Mouse (Mus musculus) forebrain, postnatal 0 days (tissue): Measurements from ENCODE around the gene Gm5148. TPM values are rescaled to one million over a fixed set of nuclear protein-coding genes. Genes with fewer than 3 reads are reported as not detected.
A peak's percentile ranks its signal among the peaks of the same experiment; 100 is the strongest.

Experiments
- ATAC-seq: fragments of 200-750 bp; cut with Nextera tagmentation; 2 replicates; pipeline ENCODE4 v1.8.0; 2017; ENCODE audit warnings: mild to moderate bottlenecking, moderate library complexity
- DNase-seq: peaks from one replicate; pipeline ENCODE4 v3.0.0-alpha.2; 2015
- H3K27ac ChIP-seq: fragments of 300-500 bp; sonication (generic); 2 replicates; pipeline ENCODE4 v1.5.1; 2014; ENCODE audit warnings: low read depth, mild to moderate bottlenecking, antibody characterized with exemption, low read length, moderate library complexity, mixed read lengths
- H3K27me3 ChIP-seq: fragments of 300-500 bp; sonication (generic); 2 replicates; pipeline ENCODE4 v1.6.1; 2014; ENCODE audit warnings: mild to moderate bottlenecking, low read length, mixed read lengths; ENCODE audit not compliant: insufficient read depth
- H3K36me3 ChIP-seq: fragments of 300-500 bp; sonication (generic); 2 replicates; pipeline ENCODE4 v1.6.1; 2014; ENCODE audit warnings: mild to moderate bottlenecking, moderate library complexity; ENCODE audit not compliant: insufficient read depth
- H3K4me1 ChIP-seq: fragments of 300-500 bp; sonication (generic); 2 replicates; pipeline ENCODE4 v1.6.1; 2014; ENCODE audit warnings: antibody characterized with exemption; ENCODE audit not compliant: insufficient read depth
- H3K4me2 ChIP-seq: fragments of 300-500 bp; sonication (generic); 2 replicates; pipeline ENCODE4 v1.6.1; 2014; ENCODE audit warnings: low read depth, mild to moderate bottlenecking, moderate library complexity
- H3K4me3 ChIP-seq: fragments of 300-500 bp; sonication (generic); 2 replicates; pipeline ENCODE4 v1.5.1; 2014; ENCODE audit warnings: low read depth, low read length, mixed read lengths
- H3K9ac ChIP-seq: fragments of 300-500 bp; sonication (generic); 2 replicates; pipeline ENCODE4 v1.6.1; 2014; ENCODE audit warnings: mild to moderate bottlenecking
- H3K9me3 ChIP-seq: fragments of 300-500 bp; sonication (generic); 2 replicates; pipeline ENCODE4 v1.6.1; 2016; ENCODE audit warnings: low read length
- CTCF ChIP-seq: sonication (generic); IDR thresholded peaks from 2 replicates; pipeline ENCODE4 v1.5.1; 2016; ENCODE audit warnings: antibody characterized with exemption, control low read depth, low read depth
- WGBS: fragments of 180-500 bp; shearing (Covaris S2); extraction: QIAGEN DNeasy Blood & Tissue Kit; methylation state at CpG from one replicate; pipeline ENCODE4 v1.1.7; 2014; 5-methylcytosine and 5-hydroxymethylcytosine counted together
- polyA plus RNA-seq: library from polyadenylated mRNA; unstranded; fragments of >200 nt; fragmentation: Nextera tagmentation; extraction: Ambion mirVana; gene quantifications from 2 replicates; pipeline ENCODE4 v1.2.1, GENCODE M21; 2015
- total RNA-seq: library from RNA; depleted of rRNA; stranded (reverse); fragments of >200 nt; gene quantifications from 2 replicates; pipeline ENCODE4 v1.2.3, GENCODE M21; 2014

The Gm5148 gene
- total and polyA plus RNA-seq, 2 experiments from 2014 or later = 4.9 to 11.9 TPM

DNA sequence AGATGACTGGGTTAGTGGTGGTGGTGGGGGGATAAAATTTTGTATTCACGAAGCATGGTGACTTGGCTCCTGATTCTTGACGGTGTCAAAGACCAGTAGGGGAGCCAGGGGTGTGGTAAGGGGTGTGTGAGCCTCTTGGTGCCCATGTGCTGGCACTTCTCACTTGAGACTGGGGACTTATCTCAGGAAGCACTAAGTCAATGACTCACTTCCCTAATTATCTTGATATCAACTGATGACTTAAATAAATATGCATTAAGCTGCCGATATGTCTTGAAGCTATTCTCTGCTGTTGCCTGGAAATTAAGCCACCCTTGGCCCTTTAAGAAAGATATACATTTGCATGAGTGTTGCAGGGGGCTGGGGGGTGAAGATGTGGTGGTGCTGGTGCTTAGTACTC, 38.0 kb upstream of the Gm5148 start:
- Histone ChIP-seq H3K4me2 (no peak overlapping the region), H3K9ac (no peak overlapping the region), H3K27ac (no peak overlapping the region), H3K4me1 (no peaks in the 10 kb centered on the region), H3K27me3 (no peaks in the 10 kb centered on the region), H3K36me3 (no peaks in the 10 kb centered on the region), H3K9me3 (no peaks in the 10 kb centered on the region), H3K4me3 (no peak overlapping the region)
- DNase-seq (no peak), ATAC-seq (no peak)
- TF ChIP-seq CTCF = no peak
- WGBS = 77% methylated on average over 3 of the region's 3 CpGs

DNA sequence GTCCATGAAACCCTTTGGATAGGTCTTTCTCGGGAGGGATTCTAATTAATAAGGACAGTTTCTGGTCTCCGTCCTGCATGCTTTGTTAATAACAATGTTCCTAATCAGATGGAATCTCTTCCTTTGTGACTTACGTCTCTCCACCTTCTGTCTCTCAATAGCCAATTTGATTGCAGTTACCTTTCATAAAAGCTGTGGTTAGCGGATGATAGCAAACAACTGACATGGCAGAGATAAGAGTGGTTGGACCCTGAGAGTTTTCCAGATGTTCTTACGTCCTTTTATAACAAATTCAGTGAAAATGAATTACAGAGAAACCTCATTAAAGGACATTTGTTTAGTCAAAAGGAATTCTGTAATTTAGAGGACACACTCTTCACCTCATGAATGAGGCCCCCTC, 37.5 kb upstream of the Gm5148 start:
- Histone ChIP-seq H3K9ac (no peak overlapping the region), H3K36me3 (no peaks in the 10 kb centered on the region), H3K27ac (no peak overlapping the region), H3K27me3 (no peaks in the 10 kb centered on the region), H3K9me3 (no peaks in the 10 kb centered on the region), H3K4me3 (no peak overlapping the region), H3K4me2 (no peak overlapping the region), H3K4me1 (no peaks in the 10 kb centered on the region)
- WGBS = 33% methylated on average over 5 of the region's 5 CpGs
- DNase-seq = no peak
- no peak for ATAC-seq
- no peak for TF ChIP-seq CTCF

DNA sequence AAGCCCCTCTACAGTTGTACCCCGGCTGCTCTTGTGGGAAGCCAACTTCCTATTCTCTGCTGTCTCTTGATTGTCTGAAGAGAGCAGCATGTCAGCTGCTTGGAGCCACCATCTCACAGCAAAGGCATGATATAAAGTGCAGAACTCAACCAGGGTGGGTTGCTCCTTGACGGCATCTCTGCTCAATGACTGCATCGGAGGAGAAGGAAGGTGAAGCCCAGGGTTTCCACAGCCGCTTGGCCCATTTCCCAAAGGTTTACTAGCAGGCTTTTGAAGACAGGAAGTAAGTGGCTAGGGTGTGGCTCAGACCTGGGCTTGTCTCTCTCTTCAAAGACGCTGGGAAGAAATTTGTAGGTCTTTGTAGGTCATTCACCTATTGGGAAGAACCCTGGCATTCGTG, 36.6 kb upstream of the Gm5148 start:
- H3K4me2 ChIP-seq = no peak overlapping the region
- ATAC-seq (no peak), DNase-seq (no peak)
- no peak overlapping the region for H3K27ac ChIP-seq
- H3K9me3 ChIP-seq = no peaks in the 10 kb centered on the region
- no peak overlapping the region for H3K4me3 ChIP-seq
- H3K9ac ChIP-seq = no peak overlapping the region
- WGBS = 86% methylated on average over 6 of the region's 6 CpGs
- TF ChIP-seq CTCF = no peak
- H3K27me3 ChIP-seq = no peaks in the 10 kb centered on the region
- H3K36me3 ChIP-seq = no peaks in the 10 kb centered on the region
- H3K4me1 ChIP-seq = no peaks in the 10 kb centered on the region

- H3K27me3 ChIP-seq = no peaks in the 10 kb centered on the region
- no peaks in the 10 kb centered on the region for H3K9me3 ChIP-seq
- peak overlapping the region; percentile 24; the same call in 1 of the 2 replicates for H3K27ac ChIP-seq
- peak overlapping the region; percentile 39; the same call in 1 of the 2 replicates for H3K4me2 ChIP-seq
- ATAC-seq (0 out of 2 replicates have a peak, but pooled peaks have one; percentile 12), DNase-seq (no peak)
- no peak for TF ChIP-seq CTCF
- no peaks in the 10 kb centered on the region for H3K36me3 ChIP-seq
- no peak overlapping the region for H3K9ac ChIP-seq
- H3K4me1 ChIP-seq = no peaks in the 10 kb centered on the region
- H3K4me3 ChIP-seq = no peak overlapping the region
- 40% methylated on average over 9 of the region's 9 CpGs for WGBS
Observed at GRCm38 (mm10) chr3:37758611-37759322, 34.5 kb upstream of the Gm5148 start.

DNA sequence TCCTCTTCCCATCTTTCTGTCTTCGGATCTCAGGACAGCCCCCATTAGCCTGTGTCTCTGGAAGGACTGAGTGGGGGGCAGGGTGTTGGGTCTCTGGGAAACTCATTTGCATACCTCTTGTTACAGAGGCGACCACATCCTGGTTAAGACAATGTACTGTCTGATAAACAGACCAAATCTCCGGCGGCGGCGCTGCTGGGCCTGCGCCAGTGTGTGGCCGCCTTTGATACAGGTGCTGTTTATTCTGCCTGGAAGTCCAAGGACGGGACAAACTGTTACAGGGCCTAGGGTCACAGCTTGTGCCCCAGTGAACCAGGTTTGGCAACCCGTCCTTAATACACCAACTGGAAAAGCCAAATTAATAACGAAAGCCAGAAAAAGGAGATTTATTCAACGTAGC, 33.8 kb upstream of the Gm5148 start:
- TF ChIP-seq CTCF = peak; percentile 34; the same call in 1 of the 2 replicates
- Histone ChIP-seq H3K36me3 (no peaks in the 10 kb centered on the region), H3K4me2 (peak overlapping the region; percentile 39), H3K4me1 (no peaks in the 10 kb centered on the region), H3K27ac (peak overlapping the region; percentile 24; the same call in 1 of the 2 replicates), H3K4me3 (no peak overlapping the region), H3K27me3 (no peaks in the 10 kb centered on the region), H3K9me3 (no peaks in the 10 kb centered on the region), H3K9ac (no peak overlapping the region)
- WGBS = 2% methylated on average over 12 of the region's 12 CpGs
- ATAC-seq = peak; percentile 81
- DNase-seq = peak; percentile 52

GRCm38 (mm10) chr3:37757613-37758012, 33.3 kb upstream of the Gm5148 start:
- Histone ChIP-seq H3K9me3 (no peaks in the 10 kb centered on the region), H3K27me3 (no peaks in the 10 kb centered on the region), H3K4me2 (no peak overlapping the region), H3K4me1 (no peaks in the 10 kb centered on the region), H3K9ac (no peak overlapping the region), H3K27ac (no peak overlapping the region), H3K4me3 (no peak overlapping the region), H3K36me3 (no peaks in the 10 kb centered on the region)
- TF ChIP-seq CTCF = no peak
- ATAC-seq = no peak
- 23% methylated on average over 4 of the region's 4 CpGs for WGBS
- DNase-seq = no peak

- no peak overlapping the region for H3K9ac ChIP-seq
- no peak for TF ChIP-seq CTCF
- no peak overlapping the region for H3K27ac ChIP-seq
- no peak overlapping the region for H3K4me2 ChIP-seq
- H3K27me3 ChIP-seq = no peaks in the 10 kb centered on the region
- H3K4me3 ChIP-seq = no peak overlapping the region
- no peak for ATAC-seq
- no peaks in the 10 kb centered on the region for H3K4me1 ChIP-seq
- H3K9me3 ChIP-seq = no peaks in the 10 kb centered on the region
- 77% methylated on average over 2 of the region's 2 CpGs for WGBS
- no peak for DNase-seq
- H3K36me3 ChIP-seq = no peaks in the 10 kb centered on the region
Observed at GRCm38 (mm10) chr3:37756005-37756404, 31.7 kb upstream of the Gm5148 start.
